Mouse (Mus musculus) urinary bladder, postnatal 10 days (tissue): ENCODE data around the gene D330020A13Rik.
"Not testable (repeated sequence)": the region's sequence is repeated elsewhere in the genome, so short reads cannot be mapped to it uniquely, and the experiment has no call there.

Experiments
- DNase-seq: peaks from one replicate; pipeline ENCODE4 v3.0.0; 2022; ENCODE audit warnings: low spot score

D330020A13Rik gene

DNA sequence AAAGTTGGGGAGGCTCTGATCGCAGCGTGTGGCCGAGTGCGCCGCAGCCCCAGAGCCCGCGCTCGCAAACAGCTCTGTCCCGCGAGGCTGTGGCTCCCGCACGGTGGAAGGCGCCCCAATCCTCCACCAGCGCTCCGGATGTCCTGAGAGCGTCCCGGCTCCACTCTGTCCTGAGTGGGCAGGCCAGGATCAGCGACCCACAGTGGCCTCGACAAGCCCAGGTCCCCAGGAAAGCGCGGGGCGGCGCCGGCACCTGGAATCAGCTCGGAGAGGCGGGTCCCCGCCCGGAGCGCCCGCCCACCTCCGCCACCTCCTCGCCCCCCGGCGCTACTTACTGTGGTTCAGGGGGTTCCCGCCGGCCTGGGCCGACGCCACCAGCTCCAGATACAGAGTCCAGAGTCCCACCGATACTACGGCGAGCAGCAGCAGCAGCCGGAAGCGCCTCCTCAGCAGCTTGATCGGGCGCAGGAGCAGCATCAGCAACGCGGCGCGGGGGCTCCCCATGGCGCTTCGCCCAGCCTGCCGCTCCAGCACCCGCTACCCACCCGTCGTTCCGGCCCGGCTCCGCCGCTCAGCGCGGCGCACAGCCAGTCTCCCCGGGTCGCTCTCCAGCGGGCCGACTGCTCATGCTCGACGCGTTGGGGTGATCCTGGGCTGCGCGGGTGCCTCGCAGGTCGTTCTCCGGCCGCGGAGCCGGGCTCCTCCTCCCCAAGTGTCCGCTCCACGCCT, at the start of gene D330020A13Rik, which contains the start of gene B4galnt3:
Gene D330020A13Rik, plus strand, starts transcription at position 309 of the 729 bp plus-strand sequence.
Gene B4galnt3, minus strand, starts transcription at position 504 of the 729 bp plus-strand sequence.
- DNase-seq = no peak

DNA sequence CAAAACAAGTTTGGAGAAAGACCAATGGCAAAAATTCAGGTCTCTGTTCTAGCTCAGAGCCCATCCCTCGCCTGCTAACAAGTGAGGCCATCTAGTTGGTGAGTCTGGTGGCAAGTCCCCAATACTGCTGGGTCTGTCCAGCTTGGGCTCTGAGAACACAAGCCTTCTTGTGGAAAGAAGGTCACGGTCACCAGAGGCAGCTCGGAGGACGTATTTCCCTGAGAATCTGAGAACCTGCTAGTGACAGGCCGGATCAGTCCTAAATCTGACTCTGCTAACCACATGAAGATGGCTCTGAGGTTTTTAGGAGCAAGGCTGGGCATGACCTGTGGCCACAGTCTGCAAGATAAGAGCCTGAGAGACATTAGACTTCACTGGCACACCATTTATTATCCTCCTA, 47.5 kb upstream of the D330020A13Rik start:
- DNase-seq = no peak

DNA sequence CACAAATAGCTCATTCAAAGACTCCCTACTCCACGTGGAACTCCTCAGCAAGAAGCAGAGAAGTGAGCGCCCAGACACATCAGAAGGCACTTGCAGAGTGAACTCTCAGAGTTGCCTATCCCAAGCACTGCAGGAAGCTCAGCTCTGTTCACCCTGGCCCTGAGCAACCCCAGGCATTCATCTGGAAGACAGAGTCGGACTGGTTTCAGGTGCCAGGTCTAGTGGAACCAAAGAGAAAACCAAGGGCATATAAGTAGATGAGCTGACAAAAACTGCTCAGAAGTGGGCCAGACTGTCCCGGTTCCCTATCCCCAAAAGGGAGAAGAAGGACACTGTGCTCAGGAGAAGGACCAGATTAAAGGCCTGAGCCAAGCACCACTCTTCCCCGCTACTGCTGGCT, 44.3 kb upstream of the D330020A13Rik start:
- no peak for DNase-seq

DNA sequence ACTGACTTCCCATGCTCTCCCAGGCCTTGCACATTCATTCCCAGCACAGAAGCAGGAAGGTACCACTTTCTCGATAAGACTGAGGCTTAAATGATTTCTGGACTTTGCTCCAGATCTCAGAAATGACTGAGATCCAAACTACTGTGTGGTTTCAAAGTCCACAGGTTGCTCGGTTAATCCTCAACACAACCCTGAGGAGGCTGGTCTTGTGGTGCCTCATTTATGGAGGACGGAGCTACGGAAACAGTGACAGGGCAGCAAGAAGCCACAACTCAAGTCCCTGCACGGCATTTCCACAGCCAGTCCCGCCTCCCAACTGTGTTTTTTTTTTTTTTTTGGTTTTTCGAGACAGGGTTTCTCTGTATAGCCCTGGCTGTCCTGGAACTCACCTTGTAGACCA, 43.2 kb upstream of the D330020A13Rik start:
- no peak for DNase-seq

DNA sequence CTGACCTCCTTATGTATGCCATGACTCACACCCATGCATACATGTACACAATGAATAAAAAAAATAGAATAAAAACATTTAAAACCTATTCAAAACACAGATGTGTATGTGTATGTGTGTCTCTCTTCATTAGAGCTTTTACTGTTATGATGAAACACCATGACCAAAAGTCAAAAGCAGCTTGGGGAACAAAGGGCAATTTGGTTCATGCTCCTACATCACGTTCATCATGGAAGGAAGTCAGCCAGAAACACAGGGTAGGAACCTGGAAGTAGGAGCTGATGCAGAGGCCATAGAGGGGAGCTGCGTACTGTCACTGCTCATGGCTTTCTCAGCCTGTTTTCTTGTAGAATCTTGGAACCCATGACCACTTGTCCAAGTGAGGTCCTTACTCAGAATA, 41.4 kb upstream of the D330020A13Rik start:
- DNase-seq = no peak

DNA sequence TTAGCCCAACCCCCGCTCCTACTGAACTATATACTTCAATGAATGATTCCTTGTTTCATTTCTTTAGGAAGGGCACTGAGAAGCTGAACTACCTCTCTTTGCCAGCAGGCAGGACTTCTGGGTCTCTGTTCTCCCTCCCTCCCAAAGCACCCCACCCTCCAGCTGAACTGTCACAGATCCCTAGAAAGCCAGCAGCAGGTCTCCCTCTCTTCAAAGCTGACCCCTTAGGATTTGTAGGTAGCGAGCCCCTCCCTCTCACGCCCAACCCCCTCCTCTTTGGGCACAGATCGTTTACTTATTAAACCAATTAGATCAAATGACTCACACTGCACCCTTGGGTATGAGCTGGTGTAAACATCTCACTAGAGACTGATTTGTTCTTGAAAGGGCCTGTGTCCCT, 39.5 kb upstream of the D330020A13Rik start:
- DNase-seq = no peak

DNA sequence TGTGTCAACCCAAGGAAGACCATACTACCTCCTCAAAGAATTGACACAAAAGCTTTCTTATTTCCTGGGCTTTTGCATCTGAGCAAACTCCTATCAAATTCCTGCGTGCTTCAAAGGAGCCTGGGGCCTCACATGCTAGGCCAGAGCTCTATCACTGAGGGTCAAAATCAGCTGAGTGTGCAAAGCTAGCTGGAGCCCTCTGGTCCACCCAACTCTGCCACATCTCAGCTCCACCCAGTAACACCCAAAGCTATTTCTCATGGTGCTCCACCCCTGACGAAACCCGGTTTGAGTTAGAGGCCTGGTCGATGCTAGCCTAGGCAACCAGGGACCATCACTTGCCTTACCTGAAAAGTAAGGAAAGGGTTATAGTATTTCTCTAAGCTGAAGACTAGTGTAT, 39.0 kb upstream of the D330020A13Rik start:
- no peak for DNase-seq

DNA sequence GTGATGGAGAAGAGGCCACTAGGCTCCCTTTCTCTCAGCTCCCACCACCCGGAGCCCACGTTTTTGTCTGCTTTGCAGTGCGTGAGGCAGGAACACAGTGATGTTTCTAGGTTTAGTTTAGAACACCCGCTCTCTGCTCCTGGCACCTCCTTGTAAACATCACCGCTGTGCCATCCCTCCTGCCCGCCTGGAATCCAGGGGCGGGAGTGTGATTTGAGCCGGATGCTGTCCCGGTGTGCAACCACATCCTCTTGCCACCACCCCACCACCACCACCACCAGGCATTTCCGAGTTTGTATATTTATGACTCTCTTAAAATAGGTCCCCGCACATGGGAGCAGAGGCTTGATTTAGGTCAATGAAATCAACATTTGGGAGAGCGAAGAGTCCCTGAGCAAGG, 38.5 kb upstream of the D330020A13Rik start:
- no peak for DNase-seq

DNA sequence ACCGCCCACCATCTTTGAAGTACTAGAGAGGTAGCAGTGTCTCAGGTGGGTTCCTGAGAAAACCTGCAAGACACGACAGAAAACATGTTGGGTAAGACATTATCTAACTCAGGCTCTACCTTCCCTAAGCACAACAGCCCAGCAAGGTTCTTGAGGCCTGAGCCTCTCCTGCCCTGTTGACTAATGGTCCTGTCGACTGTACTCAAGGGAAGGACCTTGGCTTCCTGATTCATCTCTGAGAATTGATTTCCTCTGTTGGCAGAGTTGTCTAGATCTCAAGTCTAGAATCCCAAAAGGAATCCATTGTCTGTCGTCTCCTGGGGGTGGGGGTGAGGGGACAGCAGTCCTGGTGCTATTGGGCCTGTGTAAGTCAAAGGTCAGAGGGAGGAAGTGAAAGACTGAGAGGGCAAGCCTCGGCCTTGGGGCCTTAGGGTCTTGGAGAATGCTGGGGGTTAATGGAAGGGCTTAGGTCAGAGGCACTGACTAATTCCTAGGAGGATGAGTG, 37.7 kb upstream of the D330020A13Rik start:
- DNase-seq = no peak

DNA sequence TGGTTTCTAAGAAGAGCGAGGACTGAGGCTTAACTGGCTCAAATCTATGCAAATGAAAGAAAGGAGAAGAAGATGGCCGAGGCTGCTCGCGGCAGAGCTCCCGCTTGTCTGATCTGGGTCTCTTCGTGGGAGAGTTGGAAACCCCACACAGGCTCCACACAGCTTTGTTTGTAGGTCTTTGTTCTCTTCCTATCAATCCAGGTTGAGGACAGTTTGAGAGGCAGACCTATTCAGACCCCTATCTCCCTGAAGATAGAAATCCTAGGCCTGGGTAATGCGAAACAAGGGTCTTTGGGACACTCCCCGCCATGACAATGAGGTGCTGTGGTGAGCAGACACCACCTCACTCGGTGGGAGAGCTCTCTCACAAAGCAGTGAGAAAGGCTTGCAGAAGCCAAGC, 34.7 kb upstream of the D330020A13Rik start:
- no peak for DNase-seq

DNA sequence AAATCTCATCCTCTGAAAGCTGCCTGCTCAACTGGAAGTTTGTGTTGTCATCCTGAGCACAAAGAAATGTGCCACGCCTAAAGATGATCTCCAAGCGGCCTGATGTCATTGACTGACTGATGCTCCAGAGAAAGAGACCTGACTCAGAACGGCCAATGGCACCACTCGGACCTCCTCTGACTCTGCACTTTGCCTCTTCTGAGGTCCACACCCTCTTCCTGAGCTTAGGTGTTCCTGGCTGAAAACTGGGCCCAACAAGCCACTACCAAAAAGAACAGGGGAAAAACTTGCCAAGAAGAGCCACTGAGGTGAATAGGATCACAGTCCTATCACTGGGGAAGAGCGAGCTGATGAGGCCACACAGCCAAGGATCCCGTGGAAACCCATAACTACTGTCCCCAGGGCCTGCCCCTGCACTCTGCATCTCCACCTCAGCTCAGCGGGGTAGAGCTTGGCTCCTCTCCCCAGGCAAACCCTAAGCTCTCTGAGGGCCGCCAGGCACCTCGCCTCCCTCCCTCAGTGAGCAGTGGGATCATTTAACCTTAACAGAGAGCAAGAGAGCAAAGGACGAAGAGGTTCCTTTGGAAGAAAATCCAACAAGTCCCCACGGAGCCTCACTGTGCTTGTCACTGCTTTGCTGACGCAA, 31.2 kb upstream of the D330020A13Rik start:
- no peak for DNase-seq

DNA sequence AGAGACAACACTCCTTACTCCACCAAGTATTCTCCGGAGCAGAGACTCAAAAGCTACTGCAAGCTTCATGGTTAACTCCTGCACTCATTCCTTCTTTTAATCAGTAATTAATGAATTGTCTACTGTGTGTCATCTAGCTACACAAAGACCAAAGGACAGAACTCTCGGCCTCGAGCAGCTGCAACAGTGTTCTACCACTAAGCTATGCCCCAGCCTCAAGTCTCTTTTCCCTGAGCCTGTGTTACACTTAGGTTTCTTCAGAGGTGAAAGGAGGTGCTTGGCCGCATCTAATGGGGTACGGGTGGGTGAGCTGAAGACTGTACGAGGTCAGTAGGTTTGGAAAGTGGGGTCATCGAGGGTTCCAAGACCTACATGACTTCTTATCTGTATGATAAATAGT, 30.6 kb upstream of the D330020A13Rik start:
- DNase-seq = no peak

DNA sequence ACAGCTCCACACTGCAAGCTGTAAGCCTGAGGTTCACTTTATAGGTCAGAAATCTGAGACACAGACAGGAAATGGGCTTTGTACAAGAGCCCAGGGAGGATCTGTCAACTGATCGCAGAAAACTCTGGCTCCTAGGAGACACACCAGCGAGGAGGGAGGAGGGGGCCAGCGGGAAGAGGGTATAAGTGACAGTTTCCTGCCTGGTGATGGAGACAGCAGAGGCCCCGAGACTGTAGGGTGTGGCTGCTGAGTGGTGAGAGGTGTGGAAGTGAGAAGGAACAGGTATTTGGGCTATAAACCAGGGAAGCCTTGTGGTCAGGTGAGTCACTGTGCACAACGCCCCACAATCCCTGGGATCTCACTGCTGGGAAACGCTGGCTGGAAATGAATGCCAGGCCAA, 30.0 kb upstream of the D330020A13Rik start:
- no peak for DNase-seq

DNA sequence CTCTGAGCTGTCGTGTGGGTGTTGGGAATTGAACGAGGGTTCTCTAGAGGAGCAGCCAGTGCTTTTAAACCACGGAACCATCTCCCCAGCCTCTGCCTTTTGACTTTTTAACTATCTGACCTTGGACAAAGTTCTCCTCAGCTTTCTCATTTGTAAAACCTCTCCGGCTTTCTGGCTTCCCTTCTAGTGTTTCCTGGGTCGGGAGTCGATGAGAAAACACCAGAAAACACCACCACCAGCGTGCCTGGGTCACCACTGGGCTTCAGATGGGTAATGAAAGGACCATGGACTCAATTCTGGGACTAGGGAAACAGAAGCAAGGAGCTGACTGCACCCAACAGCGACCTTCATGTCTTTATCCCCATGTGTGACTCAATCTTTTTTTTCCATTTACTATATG, 20.0 kb upstream of the D330020A13Rik start:
- no peak for DNase-seq

DNA sequence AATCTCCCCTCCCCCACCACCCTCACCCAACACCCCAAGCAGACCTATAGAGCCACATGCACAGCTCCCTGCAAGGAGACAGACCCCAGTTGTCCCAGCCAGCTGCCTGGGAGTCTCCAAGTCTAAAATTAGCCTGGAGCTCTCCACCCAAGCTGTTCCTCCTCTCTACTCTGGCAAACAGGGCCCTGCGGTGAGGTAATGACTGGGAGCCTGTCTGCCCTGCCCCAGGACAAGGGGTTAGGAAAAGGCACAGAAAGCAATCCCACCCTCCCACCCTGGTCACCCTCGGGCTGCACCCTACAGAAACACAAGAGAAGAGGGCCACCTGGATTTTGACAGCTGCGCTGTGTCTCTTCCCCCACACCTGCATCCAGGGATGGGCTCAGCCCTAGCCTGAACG, 19.3 kb upstream of the D330020A13Rik start:
- DNase-seq = no peak

DNA sequence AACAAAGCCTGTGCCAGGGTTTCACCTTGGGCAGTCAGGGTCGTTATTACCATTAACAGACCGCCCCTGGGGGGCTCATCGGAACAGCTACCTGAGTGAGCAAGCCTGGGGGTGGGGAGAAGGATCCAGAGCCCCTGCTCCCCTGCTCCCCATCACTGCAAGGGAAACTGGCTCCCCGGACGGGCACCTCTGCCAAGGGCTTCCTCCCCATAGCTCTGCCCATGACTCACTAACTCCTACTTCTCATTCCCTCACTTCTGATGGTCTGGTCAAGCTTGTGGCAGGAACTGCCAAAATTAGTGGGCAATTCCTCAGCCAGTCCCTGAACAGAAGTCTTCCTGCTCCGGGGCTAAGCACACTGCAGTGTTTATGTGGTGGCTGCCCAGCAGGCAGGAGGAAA, 18.9 kb upstream of the D330020A13Rik start:
- no peak for DNase-seq

DNA sequence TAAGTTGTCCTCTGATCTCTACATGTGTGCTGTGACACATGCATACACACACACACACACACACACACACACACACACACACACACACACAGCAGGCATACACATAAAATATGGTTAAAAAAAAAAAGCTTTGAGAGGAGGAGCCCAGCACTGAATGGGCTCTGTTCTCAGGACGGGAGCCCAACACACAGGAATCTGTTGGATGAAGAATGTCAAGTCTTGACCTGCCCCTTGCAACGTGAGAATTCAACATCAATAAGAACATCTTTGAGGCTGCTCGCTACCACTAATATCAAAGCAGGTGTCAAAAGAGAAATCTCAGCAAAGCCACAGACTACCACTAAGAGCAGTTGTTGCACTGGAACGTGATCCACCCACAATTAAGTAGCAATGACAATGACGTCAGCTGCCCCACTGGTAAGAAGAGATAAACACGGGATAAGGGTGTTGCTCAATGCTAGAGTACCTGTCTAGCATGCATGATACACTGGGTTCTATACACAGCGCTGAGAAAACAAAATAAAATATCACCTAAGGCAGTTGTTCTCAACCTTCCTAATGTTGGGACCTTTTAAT, 17.2 kb upstream of the D330020A13Rik start:
- DNase-seq = no peak

DNA sequence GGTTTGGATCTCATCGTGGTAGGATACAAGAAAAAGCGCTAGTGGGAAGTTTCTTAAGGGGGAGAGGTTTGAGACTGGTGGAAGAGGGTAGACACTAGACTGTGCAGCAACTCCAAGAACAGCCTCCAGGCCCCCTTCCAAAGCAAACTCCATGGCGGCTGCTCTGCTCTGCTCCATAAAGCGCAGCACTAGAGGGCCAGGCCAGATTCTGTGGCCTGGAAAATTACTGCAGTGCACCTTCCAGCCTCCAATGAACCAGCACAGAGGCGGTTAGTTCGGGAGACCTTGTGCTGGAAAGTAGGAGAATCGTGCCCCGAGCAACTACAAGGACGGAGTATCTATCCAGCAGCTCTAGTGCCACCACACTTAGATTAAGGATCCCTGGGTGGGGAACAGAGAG, 6.9 kb upstream of the D330020A13Rik start:
- no peak for DNase-seq

DNA sequence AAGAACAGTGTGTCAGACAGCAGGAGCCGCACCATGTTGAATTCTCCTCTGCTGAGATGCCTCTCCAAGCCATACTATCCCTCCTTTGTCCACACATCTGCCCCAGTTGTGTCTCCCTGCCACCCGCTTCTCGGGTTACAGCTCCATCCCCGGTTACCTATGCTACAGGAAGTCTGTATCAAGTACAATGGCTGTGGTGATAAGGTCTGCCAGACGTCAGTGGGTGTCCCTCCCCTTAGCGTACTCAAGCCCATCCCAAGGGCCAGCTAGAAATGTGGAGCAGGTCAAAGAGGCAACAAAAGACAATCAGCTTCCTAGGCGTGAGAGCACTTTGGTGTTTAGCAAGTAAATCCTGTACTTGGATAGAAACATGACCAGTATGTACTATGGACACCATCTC, 5.6 kb upstream of the D330020A13Rik start:
- DNase-seq = no peak

DNA sequence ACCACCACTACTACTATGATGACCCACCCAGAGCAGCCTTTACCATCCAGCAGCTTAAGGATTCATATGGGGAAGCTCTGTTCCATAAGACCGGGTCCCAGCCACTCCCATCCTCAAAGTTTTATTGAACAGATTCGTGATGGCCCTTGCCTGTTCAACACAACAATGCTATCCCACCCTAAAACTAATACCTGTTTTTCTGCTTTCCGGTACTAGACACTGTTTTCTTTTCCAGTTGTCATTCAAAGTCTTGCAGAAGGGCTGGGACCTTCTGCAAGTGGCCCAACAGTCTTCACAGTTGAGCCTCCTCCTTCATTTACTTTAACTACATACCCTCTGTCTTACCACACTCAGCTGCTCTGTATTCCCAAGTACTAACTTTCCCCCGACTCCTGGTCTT, 4.7 kb upstream of the D330020A13Rik start:
- DNase-seq = no peak

DNA sequence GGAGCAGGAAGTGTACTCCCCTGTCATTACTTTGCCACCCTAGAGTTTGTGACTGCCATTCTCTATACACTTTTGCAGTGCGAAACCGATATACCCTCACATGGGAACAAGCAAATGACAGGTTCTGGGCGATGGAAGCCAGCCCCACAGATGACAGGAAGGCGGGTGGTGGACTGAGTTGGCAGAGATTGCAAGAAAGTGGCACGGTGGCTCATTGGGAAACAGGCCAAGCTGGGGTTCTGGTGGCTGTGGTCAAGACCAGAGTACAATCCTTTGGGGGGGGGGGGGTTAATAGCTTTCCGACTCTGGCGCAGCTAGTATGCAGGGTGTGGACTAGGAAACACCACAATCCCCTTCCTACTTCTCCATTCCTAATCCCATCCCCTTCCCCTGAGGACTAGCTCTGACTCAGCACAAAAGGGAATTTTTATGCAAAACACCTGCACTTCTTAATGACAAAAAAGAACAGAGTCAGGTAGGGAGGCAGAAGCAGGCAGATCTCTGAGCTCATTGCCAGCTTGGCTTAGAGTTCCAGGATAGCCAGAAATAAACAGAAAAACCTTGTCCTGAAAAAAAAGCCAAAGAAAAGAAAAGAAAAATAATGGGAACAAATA, 2.7 kb upstream of the D330020A13Rik start:
- DNase-seq = no peak

DNA sequence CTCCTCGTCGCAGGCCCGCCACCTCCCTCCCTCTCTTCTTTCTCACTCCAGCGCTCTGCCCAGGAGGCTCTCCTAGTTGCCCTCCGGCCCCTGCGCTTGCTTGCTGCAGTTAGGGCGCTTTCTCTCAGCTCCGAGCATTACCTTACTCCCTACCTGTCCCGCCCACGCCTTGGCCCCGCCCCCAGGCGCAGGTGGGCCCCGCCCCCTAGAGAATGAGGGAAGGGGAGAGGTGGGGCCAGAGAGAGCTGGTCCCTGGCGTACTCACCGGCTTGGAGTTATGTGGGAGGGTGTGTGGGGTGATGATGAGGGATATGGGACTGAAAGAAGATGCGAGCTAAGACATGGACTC, 595 bp downstream of the D330020A13Rik start:
- no peak for DNase-seq

DNA sequence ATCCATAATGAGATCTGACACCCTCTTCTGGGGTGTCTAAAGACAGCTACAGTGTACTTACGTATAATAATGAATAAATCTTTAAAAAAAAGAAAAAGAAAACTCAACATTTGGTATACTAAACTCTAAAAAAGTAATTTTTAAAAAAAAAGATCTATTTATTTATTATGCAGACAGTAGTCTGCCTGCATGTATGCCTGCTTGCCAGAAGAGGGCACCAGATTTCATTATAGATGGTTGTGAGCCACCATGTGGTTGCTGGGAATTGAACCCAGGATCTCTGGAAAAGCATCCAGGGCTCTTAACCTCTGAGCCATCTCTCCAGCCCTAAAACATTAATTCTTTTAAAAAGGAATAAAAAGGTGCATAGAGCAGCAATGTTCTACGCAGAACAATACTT, 2.4 kb downstream of the D330020A13Rik start:
- not testable (repeated sequence) for DNase-seq
